Mouse (Mus musculus): ENCODE measurements at regions not wholly inside any gene's neighbourhood (a gene's known extent, or its start where the extent isn't known, plus 50 kb on each side); places are given as distances from the start of the nearest gene placed in this dataset.

- no peak for TF ChIP-seq POLR2A (IDR thresholded peaks at IDR 0.05; ENCODE audit: control insufficient read depth in 1 of 2, insufficient read depth in 1 of 2, low read depth in 1 of 2, low read length in 2 of 2, poor library complexity in 1 of 2)
- TF ChIP-seq CTCF (IDR thresholded peaks at IDR 0.05 in 2 of 3, conservative IDR thresholded peaks at IDR 0.05 in 1 of 3; ENCODE audit: control insufficient read depth in 1 of 3, insufficient read depth in 1 of 3, low read depth in 2 of 3, low read length in 3 of 3, poor library complexity in 1 of 3, severe bottlenecking in 1 of 3) = no peak
- no peak for TF ChIP-seq RAD21 (IDR thresholded peaks at IDR 0.05; ENCODE audit: low read depth, low read length)
- TF ChIP-seq POLR2AphosphoS5 (IDR thresholded peaks at IDR 0.05; ENCODE audit: borderline replicate concordance, low read depth, low read length) = no peak
- TF ChIP-seq TAL1 (IDR thresholded peaks at IDR 0.05; ENCODE audit: low read length) = no peak
- no peak for TF ChIP-seq GATA1 (IDR thresholded peaks at IDR 0.05; ENCODE audit: low read depth, low read length)
- no peak for TF ChIP-seq ELF1 (IDR thresholded peaks at IDR 0.05; ENCODE audit: low read depth, low read length)
These were observed 122.0 kb downstream of the Fam114a2 start for GRCm38 (mm10) chr11:57396429-57396828.
